In the genomic region with DNA sequence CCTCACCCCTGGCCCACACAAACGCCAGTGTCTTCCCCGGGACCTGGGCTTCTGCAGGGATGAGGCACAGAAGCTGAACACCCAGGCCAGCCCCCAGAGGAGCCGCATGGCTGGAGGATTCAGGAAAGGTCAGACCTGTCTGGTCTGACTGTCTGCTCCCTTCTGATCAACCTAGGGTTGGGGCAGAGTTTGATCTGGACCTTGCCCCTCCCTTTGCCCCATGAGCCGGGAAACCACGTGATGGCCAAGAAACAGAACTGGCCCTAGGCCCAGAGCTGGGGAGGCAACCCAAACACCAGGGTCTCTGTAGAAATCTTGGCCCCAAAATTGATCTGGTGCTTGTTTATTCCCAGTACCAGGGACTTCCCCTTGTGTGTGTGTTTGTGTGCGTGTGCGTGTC, we compare ENCODE assay signal across 10 mouse cellular contexts. TPM values are rescaled to one million over a fixed set of nuclear protein-coding genes. Genes with fewer than 3 reads are reported as not detected.
A peak's percentile ranks its signal among the peaks of the same experiment; 100 is the strongest.
DNase-seq lines count a peak whose midpoint lies in the region; ATAC-seq and TF ChIP-seq lines count a peak whose summit lies in the region.
"Had no signal": no experiment of that assay in that cellular context is flagged by ENCODE, and none has a peak within 500 bp of the region (broad histone marks: within the 10 kb centered on the region; RNA-seq: fewer than 3 reads in every experiment).

A gene (minus strand): TSS at position 164 of the 400 bp plus-strand sequence.

- peaks cover 9% of the 10 kb centered on the region; the same call in 1 of the 2 replicates for H3K79me2 ChIP-seq in liver, adult 2 months (ENCODE audit: control insufficient read depth, insufficient read depth, low read length)

- no peak within 1 kb of the TSS for H3K27ac ChIP-seq in forebrain, embryonic 11.5 days (ENCODE audit: low read depth, low read length)
- H3K27ac ChIP-seq in forebrain, embryonic 15.5 days (replicated peaks) = no peak within 1 kb of the TSS
- H3K27ac ChIP-seq in liver, adult 2 months (replicated peaks; ENCODE audit: insufficient read depth, low read depth, low read length) = peak within 1 kb of the TSS; percentile 85
- H3K27ac ChIP-seq in liver, embryonic 12.5 days = no peak within 1 kb of the TSS
- peak within 1 kb of the TSS; percentile 85 for H3K27ac ChIP-seq in liver, postnatal 0 days (ENCODE audit: low read depth)
- H3K27ac ChIP-seq in neural tube, embryonic 15.5 days (replicated peaks) = no peak within 1 kb of the TSS
- H3K27ac ChIP-seq: midbrain, embryonic 13.5 days had no signal

- intact Hi-C loops in heart, postnatal 10 days (cut with DNase I) = no loop called here

- no peak for TF ChIP-seq CTCF in liver, adult 2 months (IDR thresholded peaks at IDR 0.05; ENCODE audit: low read depth, low read length)
- no peak for TF ChIP-seq CTCF in liver, postnatal 0 days (IDR thresholded peaks at IDR 0.05; ENCODE audit: low read depth)

- H3K4me1 ChIP-seq in forebrain, embryonic 11.5 days (replicated peaks; ENCODE audit: control insufficient read depth, insufficient read depth, low read length) = no peaks in the 10 kb centered on the region
- H3K4me1 ChIP-seq in forebrain, embryonic 15.5 days = no peaks in the 10 kb centered on the region
- peaks cover 24% of the 10 kb centered on the region for H3K4me1 ChIP-seq in liver, adult 2 months (ENCODE audit: control insufficient read depth, insufficient read depth, low read length)
- no peaks in the 10 kb centered on the region for H3K4me1 ChIP-seq in liver, embryonic 12.5 days
- peaks cover 10% of the 10 kb centered on the region for H3K4me1 ChIP-seq in liver, postnatal 0 days (ENCODE audit: insufficient read depth)
- no peaks in the 10 kb centered on the region for H3K4me1 ChIP-seq in neural tube, embryonic 15.5 days
- H3K4me1 ChIP-seq: midbrain, embryonic 13.5 days had no signal

- 95% methylated on average over 7 of the region's 7 CpGs for WGBS in forebrain, embryonic 11.5 days
- WGBS in forebrain, embryonic 15.5 days = 86% methylated on average over 7 of the region's 7 CpGs
- WGBS in liver, adult 2 months = 15% methylated on average over 7 of the region's 7 CpGs
- 67% methylated on average over 7 of the region's 7 CpGs for WGBS in liver, embryonic 12.5 days (ENCODE audit: insufficient replicate concordance)
- WGBS in liver, postnatal 0 days (ENCODE audit: insufficient replicate concordance) = 61% methylated on average over 7 of the region's 7 CpGs
- 84% methylated on average over 7 of the region's 7 CpGs for WGBS in neural tube, embryonic 15.5 days

- no peaks in the 10 kb centered on the region for H3K27me3 ChIP-seq in forebrain, embryonic 11.5 days (ENCODE audit: control insufficient read depth, insufficient read depth, low read length)
- no peaks in the 10 kb centered on the region for H3K27me3 ChIP-seq in forebrain, embryonic 15.5 days
- no peaks in the 10 kb centered on the region for H3K27me3 ChIP-seq in liver, adult 2 months (ENCODE audit: control insufficient read depth, insufficient read depth, low read length)
- H3K27me3 ChIP-seq in liver, embryonic 12.5 days (replicated peaks) = 0 out of 2 replicates have a peak, but pooled peaks cover under 1% of the 10 kb centered on the region
- no peaks in the 10 kb centered on the region for H3K27me3 ChIP-seq in liver, postnatal 0 days (ENCODE audit: insufficient read depth, low read length)
- no peaks in the 10 kb centered on the region for H3K27me3 ChIP-seq in neural tube, embryonic 15.5 days (replicated peaks)
- H3K27me3 ChIP-seq: midbrain, embryonic 13.5 days had no signal

- ATAC-seq in forebrain, embryonic 11.5 days (replicated peaks; ENCODE audit: low FRiP score) = no peak
- no peak for ATAC-seq in forebrain, embryonic 15.5 days (replicated peaks)
- ATAC-seq in liver, embryonic 12.5 days = no peak
- peak; percentile 87 for ATAC-seq in liver, postnatal 0 days
- no peak for ATAC-seq in neural tube, embryonic 15.5 days (ENCODE audit: low FRiP score)
- ATAC-seq: midbrain, embryonic 13.5 days had no signal

- no peaks in the 10 kb centered on the region for H3K36me3 ChIP-seq in forebrain, embryonic 11.5 days (ENCODE audit: control insufficient read depth, insufficient read depth, low read length)
- no peaks in the 10 kb centered on the region for H3K36me3 ChIP-seq in forebrain, embryonic 15.5 days
- peaks cover 3% of the 10 kb centered on the region; the same call in 1 of the 2 replicates for H3K36me3 ChIP-seq in liver, adult 2 months (ENCODE audit: control insufficient read depth, insufficient read depth, low read length)
- H3K36me3 ChIP-seq in liver, embryonic 12.5 days = no peaks in the 10 kb centered on the region
- no peaks in the 10 kb centered on the region for H3K36me3 ChIP-seq in liver, postnatal 0 days (replicated peaks; ENCODE audit: insufficient read depth, low read length)
- no peaks in the 10 kb centered on the region for H3K36me3 ChIP-seq in neural tube, embryonic 15.5 days
- H3K36me3 ChIP-seq: midbrain, embryonic 13.5 days had no signal

- peak; percentile 81 for TF ChIP-seq POLR2A in liver, adult 2 months (IDR thresholded peaks at IDR 0.05; ENCODE audit: extremely low read depth, insufficient read depth, low read length)

- peak; percentile 61; the same call in 1 of the 2 replicates for TF ChIP-seq EP300 in liver, postnatal 0 days (IDR thresholded peaks at IDR 0.05; ENCODE audit: low read depth)

- H3K9ac ChIP-seq in forebrain, embryonic 11.5 days (ENCODE audit: low read length) = no peak within 1 kb of the TSS
- H3K9ac ChIP-seq in forebrain, embryonic 15.5 days (replicated peaks) = no peak within 1 kb of the TSS
- peak within 1 kb of the TSS; percentile 77 for H3K9ac ChIP-seq in liver, adult 2 months (ENCODE audit: low read depth, low read length)
- H3K9ac ChIP-seq in liver, embryonic 12.5 days = no peak within 1 kb of the TSS
- H3K9ac ChIP-seq in liver, postnatal 0 days (replicated peaks) = no peak within 1 kb of the TSS; the same call in 1 of the 2 replicates
- H3K9ac ChIP-seq in neural tube, embryonic 15.5 days (replicated peaks) = no peak within 1 kb of the TSS
- H3K9ac ChIP-seq: midbrain, embryonic 13.5 days had no signal

- H3K4me2 ChIP-seq in forebrain, embryonic 11.5 days (ENCODE audit: low read depth, low read length, severe bottlenecking) = no peak within 1 kb of the TSS
- no peak within 1 kb of the TSS for H3K4me2 ChIP-seq in forebrain, embryonic 15.5 days (replicated peaks)
- H3K4me2 ChIP-seq in liver, embryonic 12.5 days = no peak within 1 kb of the TSS
- H3K4me2 ChIP-seq in liver, postnatal 0 days (ENCODE audit: low read depth, low read length) = peak within 1 kb of the TSS; percentile 49
- no peak within 1 kb of the TSS for H3K4me2 ChIP-seq in neural tube, embryonic 15.5 days
- H3K4me2 ChIP-seq: midbrain, embryonic 13.5 days had no signal

- H3K4me3 ChIP-seq in forebrain, embryonic 11.5 days (ENCODE audit: low read depth, low read length) = no peak within 1 kb of the TSS
- H3K4me3 ChIP-seq in forebrain, embryonic 15.5 days = no peak within 1 kb of the TSS
- peak within 1 kb of the TSS; percentile 73 for H3K4me3 ChIP-seq in liver, adult 2 months (ENCODE audit: insufficient read depth, low read depth, low read length)
- H3K4me3 ChIP-seq in liver, embryonic 12.5 days = no peak within 1 kb of the TSS
- H3K4me3 ChIP-seq in liver, postnatal 0 days (ENCODE audit: low read depth, low read length) = peak within 1 kb of the TSS; percentile 27
- no peak within 1 kb of the TSS for H3K4me3 ChIP-seq in neural tube, embryonic 15.5 days (replicated peaks)
- H3K4me3 ChIP-seq: midbrain, embryonic 13.5 days had no signal

- peak; percentile 38 for DNase-seq in forebrain, embryonic 11.5 days (ENCODE audit: low spot score)
- peak; percentile 89 for DNase-seq in liver, adult 2 months (ENCODE audit: extremely low read depth, low read depth, low spot score)
- no peak for DNase-seq in heart, postnatal 10 days
- DNase-seq in liver, postnatal 0 days = peak; percentile 80
- no peak for DNase-seq in thymus, postnatal 25 days
- DNase-seq: embryo, embryonic 11 days had no signal

- H3K9me3 ChIP-seq in forebrain, embryonic 11.5 days (ENCODE audit: control insufficient read depth, low read length) = no peaks in the 10 kb centered on the region; the same call in 1 of the 2 replicates
- H3K9me3 ChIP-seq in forebrain, embryonic 15.5 days = 0 out of 2 replicates have a peak, but pooled peaks cover 2% of the 10 kb centered on the region
- no peaks in the 10 kb centered on the region for H3K9me3 ChIP-seq in liver, embryonic 12.5 days (replicated peaks)
- H3K9me3 ChIP-seq in liver, postnatal 0 days (ENCODE audit: low read length) = no peaks in the 10 kb centered on the region
- H3K9me3 ChIP-seq in neural tube, embryonic 15.5 days (replicated peaks) = no peaks in the 10 kb centered on the region
- H3K9me3 ChIP-seq: midbrain, embryonic 13.5 days had no signal

RNA-seq across cellular contexts. Expression of the gene that starts here (rescaled TPM):
- polyA plus RNA-seq in forebrain, embryonic 11.5 days (2014; fragmentation: Nextera tagmentation; extraction: Ambion mirVana) = 0.05 TPM in 1 of 2 replicates, not detected in the other
- polyA plus RNA-seq in forebrain, embryonic 15.5 days (2015; fragmentation: Nextera tagmentation; extraction: Ambion mirVana) = 0.04 TPM in 1 of 2 replicates, not detected in the other
- 421 and 487 TPM in 2 replicates for total RNA-seq in liver, adult 2 months (2014; rRNA removed)
- polyA plus RNA-seq in liver, adult 2 months (2012; rRNA removed) = 561 and 742 TPM in 2 replicates
- 0.42 and 0.61 TPM in 2 replicates for polyA plus RNA-seq in liver, embryonic 12.5 days (2016; fragmentation: Nextera tagmentation; extraction: Ambion mirVana)
- total RNA-seq in heart, postnatal 10 days (2021) = 10 to 100 TPM; 15.8 to 19.5 TPM
- polyA plus RNA-seq in liver, postnatal 0 days (2015; fragmentation: Nextera tagmentation; extraction: Ambion mirVana) = 151 and 198 TPM in 2 replicates
- 0.14 and 0.27 TPM in 2 replicates for polyA plus RNA-seq in neural tube, embryonic 15.5 days (2015; fragmentation: Nextera tagmentation; extraction: Ambion mirVana)
- polyA plus RNA-seq: midbrain, embryonic 13.5 days had no signal

Comparison
In these comparisons a context has a peak if more than half of its experiments do, and no peak if none do; other contexts are left out.
1. RNA of the gene that starts here (total RNA-seq): 421 to 487 TPM in liver, adult 2 months; 15.8 to 19.5 TPM in heart, postnatal 10 days; every median in the first group is over 10 times any median in the second.
2. RNA of the gene that starts here (polyA plus RNA-seq): 561 to 742 TPM in liver, adult 2 months and 151 to 198 TPM in liver, postnatal 0 days; 0.42 to 0.61 TPM in liver, embryonic 12.5 days, 0.14 to 0.27 TPM in neural tube, embryonic 15.5 days, 0.04 TPM in forebrain, embryonic 15.5 days and 0.05 TPM in forebrain, embryonic 11.5 days; every median in the first group is over 10 times any median in the second.
3. H3K27ac ChIP-seq: peak in liver, adult 2 months (single experiment) and liver, postnatal 0 days (single experiment); none in forebrain, embryonic 11.5 days (single experiment), forebrain, embryonic 15.5 days (single experiment), liver, embryonic 12.5 days (single experiment) and neural tube, embryonic 15.5 days (single experiment).
4. H3K4me3 ChIP-seq: peak in liver, adult 2 months (single experiment) and liver, postnatal 0 days (single experiment); none in forebrain, embryonic 11.5 days (single experiment), forebrain, embryonic 15.5 days (single experiment), liver, embryonic 12.5 days (single experiment) and neural tube, embryonic 15.5 days (single experiment).
5. Peak in DNase-seq in forebrain, embryonic 11.5 days; RNA of the gene not detected or under 1 TPM.
6. DNase-seq: peak in liver, adult 2 months (single experiment) and liver, postnatal 0 days (single experiment); none in heart, postnatal 10 days (0 of 2) and thymus, postnatal 25 days (single experiment).